Mouse (Mus musculus): Measurements from ENCODE around the gene Rps8. TPM values are rescaled to one million over a fixed set of nuclear protein-coding genes. Genes with fewer than 3 reads are reported as not detected.

The Rps8 gene
- total and polyA plus RNA-seq, 3 experiments: 1,132 to 5,186 (median 1,156) TPM

DNA sequence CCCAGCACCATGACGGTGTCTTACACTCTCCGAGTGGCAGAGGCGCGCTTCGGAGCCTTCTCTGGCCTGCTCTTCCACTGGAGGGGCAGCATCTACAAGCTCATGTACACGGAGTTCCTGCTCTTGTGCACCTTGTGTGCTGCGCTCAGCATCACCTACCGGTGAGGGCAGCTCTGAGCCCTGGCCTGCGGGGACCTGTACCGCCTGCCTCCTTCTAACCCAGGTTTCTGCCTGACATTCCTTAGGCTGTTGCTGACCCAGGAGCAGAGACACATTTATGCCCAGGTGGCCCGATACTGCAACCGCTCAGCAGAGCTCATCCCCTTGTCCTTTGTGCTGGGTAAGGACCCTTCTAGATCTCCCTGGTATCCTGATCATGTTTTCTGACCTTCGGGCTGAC is 10.8 kb downstream of the Rps8 start:
- TF ChIP-seq ZKSCAN1 (IDR thresholded peaks at IDR 0.05; ENCODE audit: low read depth, low read length) (no peak), ZMIZ1 (IDR thresholded peaks at IDR 0.05; ENCODE audit: low read depth, low read length) (no peak), SIN3A (IDR thresholded peaks at IDR 0.05; ENCODE audit: low read length) (no peak), CHD2 (IDR thresholded peaks at IDR 0.05; ENCODE audit: low read length) (no peak), EP300 (IDR thresholded peaks at IDR 0.05; ENCODE audit: low read depth in 1 of 2, low read length in 2 of 2) (no peak), MXI1 (IDR thresholded peaks at IDR 0.05; ENCODE audit: low read depth, low read length) (no peak), POLR2AphosphoS5 (IDR thresholded peaks at IDR 0.05; ENCODE audit: borderline replicate concordance, low read depth, low read length) (no peak), GABPA (IDR thresholded peaks at IDR 0.05; ENCODE audit: low read depth, low read length) (no peak), CHD1 (IDR thresholded peaks at IDR 0.05; ENCODE audit: low read depth, low read length) (no peak), TCF12 (IDR thresholded peaks at IDR 0.05; ENCODE audit: low read depth, low read length) (no peak), MAFK (IDR thresholded peaks at IDR 0.05; ENCODE audit: borderline replicate concordance, low read depth, low read length) (no peak), E2F4 (IDR thresholded peaks at IDR 0.05; ENCODE audit: borderline replicate concordance, low read depth, low read length) (no peak), CTCF (IDR thresholded peaks at IDR 0.05 in 2 of 3, conservative IDR thresholded peaks at IDR 0.05 in 1 of 3; ENCODE audit: control insufficient read depth in 1 of 3, insufficient read depth in 1 of 3, low read depth in 2 of 3, low read length in 3 of 3, poor library complexity in 1 of 3, severe bottlenecking in 1 of 3) (no peak), NRF1 (IDR thresholded peaks at IDR 0.05; ENCODE audit: insufficient read depth, low read depth, low read length, poor library complexity, severe bottlenecking) (no peak), KAT2A (conservative IDR thresholded peaks at IDR 0.05; ENCODE audit: low read depth, low read length) (no peak), ELF1 (IDR thresholded peaks at IDR 0.05; ENCODE audit: low read depth, low read length) (no peak)
- H3K9ac ChIP-seq (ENCODE audit: control insufficient read depth, low read depth, low read length, poor library complexity, severe bottlenecking): no peak overlapping the region
- no peaks in the 10 kb centered on the region for H3K36me3 ChIP-seq (ENCODE audit: control insufficient read depth in 1 of 2, insufficient read depth in 2 of 2, low read length in 2 of 2)
- no peaks in the 10 kb centered on the region for H3K9me3 ChIP-seq (replicated peaks; ENCODE audit: insufficient read depth, low read length)
- no peak overlapping the region for H3K4me3 ChIP-seq (ENCODE audit: control insufficient read depth in 1 of 2, insufficient read depth in 1 of 2, low read depth in 2 of 2, low read length in 2 of 2)
- no peak overlapping the region for H3K27ac ChIP-seq (ENCODE audit: control insufficient read depth, low read depth, low read length)
- no peaks in the 10 kb centered on the region for H3K27me3 ChIP-seq (ENCODE audit: control insufficient read depth in 1 of 2, insufficient read depth in 2 of 2, low read length in 2 of 2)
- H3K4me1 ChIP-seq (ENCODE audit: control insufficient read depth in 1 of 2, insufficient read depth in 2 of 2, low read length in 2 of 2): no peaks in the 10 kb centered on the region
- no peak for DNase-seq (ENCODE audit: low read depth, low spot score)
- no peaks in the 10 kb centered on the region for H3K79me2 ChIP-seq (ENCODE audit: control insufficient read depth, insufficient read depth, low read length, poor library complexity)

DNA sequence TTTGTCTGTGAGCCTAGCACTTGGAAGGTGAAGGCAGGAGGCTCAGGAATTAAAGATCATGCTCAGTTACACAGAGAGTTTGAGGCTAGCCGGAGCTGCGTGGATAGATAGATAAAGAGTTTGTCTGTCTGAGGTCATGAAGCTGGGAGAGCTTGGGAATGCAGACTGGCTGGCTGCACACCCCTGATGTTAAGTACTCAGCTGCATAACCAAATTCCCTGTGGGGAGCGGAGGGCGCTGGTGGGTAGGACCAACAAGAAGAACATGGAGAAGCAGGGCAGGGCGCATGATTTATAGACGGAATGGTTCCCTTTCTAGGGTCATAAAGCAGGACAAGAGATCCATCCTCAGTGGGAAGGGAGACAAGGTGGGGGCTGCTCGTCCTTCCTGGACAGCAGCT is 13.0 kb downstream of the Rps8 start:
- no peak overlapping the region for H3K9ac ChIP-seq (ENCODE audit: control insufficient read depth, low read depth, low read length, poor library complexity, severe bottlenecking)
- no peak for DNase-seq (ENCODE audit: low read depth, low spot score)
- H3K9me3 ChIP-seq (replicated peaks; ENCODE audit: insufficient read depth, low read length): no peaks in the 10 kb centered on the region
- TF ChIP-seq POLR2A (IDR thresholded peaks at IDR 0.05; ENCODE audit: control insufficient read depth in 1 of 2, insufficient read depth in 1 of 2, low read depth in 1 of 2, low read length in 2 of 2, poor library complexity in 1 of 2) (no peak), CHD1 (IDR thresholded peaks at IDR 0.05; ENCODE audit: low read depth, low read length) (no peak), GABPA (IDR thresholded peaks at IDR 0.05; ENCODE audit: low read depth, low read length) (no peak), KAT2A (conservative IDR thresholded peaks at IDR 0.05; ENCODE audit: low read depth, low read length) (no peak), ELF1 (IDR thresholded peaks at IDR 0.05; ENCODE audit: low read depth, low read length) (no peak), SMC3 (IDR thresholded peaks at IDR 0.05; ENCODE audit: low read depth, low read length) (no peak), TBP (IDR thresholded peaks at IDR 0.05; ENCODE audit: low read depth, low read length) (no peak), TAL1 (IDR thresholded peaks at IDR 0.05; ENCODE audit: low read length) (no peak), NRF1 (IDR thresholded peaks at IDR 0.05; ENCODE audit: insufficient read depth, low read depth, low read length, poor library complexity, severe bottlenecking) (no peak), USF1 (IDR thresholded peaks at IDR 0.05; ENCODE audit: low read depth, low read length) (no peak)
- no peaks in the 10 kb centered on the region for H3K36me3 ChIP-seq (ENCODE audit: control insufficient read depth in 1 of 2, insufficient read depth in 2 of 2, low read length in 2 of 2)
- no peak overlapping the region for H3K4me3 ChIP-seq (ENCODE audit: control insufficient read depth in 1 of 2, insufficient read depth in 1 of 2, low read depth in 2 of 2, low read length in 2 of 2)
- H3K4me1 ChIP-seq (ENCODE audit: control insufficient read depth in 1 of 2, insufficient read depth in 2 of 2, low read length in 2 of 2): peaks cover 0 to 4% of the 10 kb centered on the region in 2 experiments; a peak in 1 of 4 replicates
- H3K27ac ChIP-seq (ENCODE audit: control insufficient read depth, low read depth, low read length): no peak overlapping the region
- no peaks in the 10 kb centered on the region for H3K27me3 ChIP-seq (ENCODE audit: control insufficient read depth in 1 of 2, insufficient read depth in 2 of 2, low read length in 2 of 2)
- H3K79me2 ChIP-seq (ENCODE audit: control insufficient read depth, insufficient read depth, low read length, poor library complexity): no peaks in the 10 kb centered on the region; the same call in 1 of the 2 replicates

Measured in MEL (cell line).